Mouse (Mus musculus) mouse trophoblast stem cell (cell line): ENCODE measurements around the gene Brca2.

Experiments used
- in situ Hi-C, 2 experiments: fragments of 300-500 bp; cut with MseI, MboI; formaldehyde crosslinking; loops; 2 replicates in 1 of 2; 3 replicates in 1 of 2; pipeline ENCODE4 v1.15.1; 2025

Brca2 gene

GRCm38 (mm10) chr5:150521937-150522866 lies at the start of gene Brca2:
Gene Brca2 (plus strand): TSS chr5:150522630.
- in situ Hi-C loops: no loop called here

- in situ Hi-C loops: no loop called here
Measured at GRCm38 (mm10) chr5:150477364-150477763, 45.1 kb upstream of the Brca2 start.

GRCm38 (mm10) chr5:150478612-150479011 lies 43.8 kb upstream of the Brca2 start:
- in situ Hi-C loops: no loop called here

DNA sequence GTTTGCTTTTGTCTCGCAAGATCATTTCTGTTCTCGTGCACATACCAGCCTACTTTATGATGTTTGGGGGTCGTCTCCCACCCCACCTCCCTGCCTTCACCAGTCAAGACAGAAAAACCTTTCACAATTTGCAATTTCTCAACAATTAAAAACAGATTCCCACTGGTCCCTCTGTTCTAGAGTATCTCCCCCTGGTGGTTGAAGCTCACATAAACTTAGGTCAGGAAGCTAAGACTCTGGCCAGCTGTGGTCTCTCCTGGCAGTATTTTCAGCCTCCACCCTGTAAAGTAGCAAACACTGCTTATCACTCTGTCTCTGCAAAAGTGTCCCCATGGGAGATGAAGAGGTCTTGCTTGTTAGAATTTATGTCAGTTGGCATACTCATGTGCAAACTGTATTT lies 37.2 kb upstream of the Brca2 start:
- in situ Hi-C loops: no loop called here

- in situ Hi-C loops: loop anchor here (10.0 kb wide), 1 partner anchor 45 kb away; no protein-coding TSS in a partner anchor
Measured at GRCm38 (mm10) chr5:150490285-150490684, 32.1 kb upstream of the Brca2 start.

DNA sequence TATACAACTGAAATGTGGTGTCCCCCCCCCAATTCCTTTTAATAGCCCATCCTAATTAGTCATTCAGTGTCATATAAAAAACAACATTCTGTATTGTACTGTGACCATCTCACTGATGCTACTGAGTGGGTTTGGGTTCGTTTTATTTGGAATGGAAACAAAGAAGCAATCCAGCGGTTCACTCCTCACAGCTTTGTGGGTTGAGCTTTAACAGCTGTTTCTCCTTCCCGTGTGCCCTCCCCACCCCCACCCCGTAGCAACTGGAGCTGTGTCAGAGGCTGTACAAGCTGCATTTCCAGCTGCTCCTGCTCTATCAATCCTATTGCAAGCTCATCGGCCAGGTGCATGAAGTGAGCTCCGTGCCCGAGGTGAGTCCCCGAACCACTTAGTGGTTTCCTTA lies 31.6 kb upstream of the Brca2 start:
- in situ Hi-C loops: loop anchor here (10.0 kb wide), 1 partner anchor 46 kb away; no protein-coding TSS in a partner anchor

- in situ Hi-C loops: loop anchor here (10.0 kb wide), 1 partner anchor 47 kb away; no protein-coding TSS in a partner anchor
Measured at GRCm38 (mm10) chr5:150491573-150492173, 30.8 kb upstream of the Brca2 start.

- in situ Hi-C loops: loop anchor here (10.0 kb wide), 1 partner anchor 51 kb away; no protein-coding TSS in a partner anchor
Measured at GRCm38 (mm10) chr5:150495792-150496191, 26.6 kb upstream of the Brca2 start.

DNA sequence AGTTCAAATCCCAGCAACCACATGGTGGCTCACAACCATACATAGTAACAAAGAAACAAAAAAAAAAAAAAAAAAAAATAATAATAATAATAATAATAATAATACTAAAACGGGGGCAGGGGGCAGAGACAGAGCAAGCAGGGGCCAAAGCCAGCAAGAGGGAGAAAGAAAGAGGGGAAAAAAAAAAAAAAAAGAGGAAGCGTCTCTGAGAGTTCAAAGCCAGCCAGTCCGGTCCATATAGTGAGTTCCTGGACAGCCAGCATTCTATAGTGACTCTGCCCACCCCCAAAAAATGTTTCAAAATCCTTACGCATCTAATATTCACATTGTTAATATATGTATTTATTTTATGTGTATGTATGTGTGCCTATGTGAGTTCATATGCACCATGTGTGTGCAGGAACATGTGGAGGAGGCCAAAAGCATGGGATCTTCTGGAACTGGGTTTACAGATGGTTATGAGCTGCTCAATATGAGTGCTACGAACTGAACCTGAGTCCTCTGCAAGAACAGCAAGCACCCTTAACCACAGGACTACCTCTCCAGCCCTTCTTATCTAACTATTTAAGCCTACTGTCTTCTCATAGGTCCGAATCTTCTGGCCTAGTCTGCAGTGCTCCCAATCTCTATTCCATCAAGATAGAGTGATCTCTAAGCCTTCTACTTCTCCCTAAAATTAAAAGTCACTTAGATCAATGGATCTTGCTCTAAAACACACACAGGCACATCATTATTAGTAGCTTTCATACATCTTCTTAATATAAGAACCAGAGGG lies 11.8 kb upstream of the Brca2 start:
- in situ Hi-C loops: no loop called here

DNA sequence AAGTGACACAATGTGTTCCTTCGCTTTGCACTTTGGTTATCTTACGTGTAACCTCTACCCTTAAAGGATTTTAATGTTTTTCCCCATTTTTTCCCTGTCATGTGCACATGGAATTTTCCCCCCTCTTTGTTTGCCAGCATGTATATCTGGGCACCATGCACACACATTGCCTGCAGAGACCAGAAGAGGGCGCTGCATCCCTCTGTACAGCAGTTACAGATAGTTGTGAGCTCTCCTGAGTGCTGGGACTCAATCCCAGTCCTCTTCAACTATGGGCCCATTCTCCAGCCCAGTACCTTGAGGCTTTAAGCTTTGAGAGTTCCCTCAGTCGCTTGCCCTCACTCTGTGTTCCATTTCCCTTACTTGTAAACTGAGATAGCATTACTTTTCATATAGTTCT lies 9.2 kb upstream of the Brca2 start:
- in situ Hi-C loops: no loop called here

GRCm38 (mm10) chr5:150514027-150514426 lies 8.4 kb upstream of the Brca2 start:
- in situ Hi-C loops: no loop called here

- in situ Hi-C loops: no loop called here
Measured at GRCm38 (mm10) chr5:150518064-150518463, 4.4 kb upstream of the Brca2 start, which contains the start of gene Zar1l. Gene Zar1l (minus strand): TSS chr5:150518164.

DNA sequence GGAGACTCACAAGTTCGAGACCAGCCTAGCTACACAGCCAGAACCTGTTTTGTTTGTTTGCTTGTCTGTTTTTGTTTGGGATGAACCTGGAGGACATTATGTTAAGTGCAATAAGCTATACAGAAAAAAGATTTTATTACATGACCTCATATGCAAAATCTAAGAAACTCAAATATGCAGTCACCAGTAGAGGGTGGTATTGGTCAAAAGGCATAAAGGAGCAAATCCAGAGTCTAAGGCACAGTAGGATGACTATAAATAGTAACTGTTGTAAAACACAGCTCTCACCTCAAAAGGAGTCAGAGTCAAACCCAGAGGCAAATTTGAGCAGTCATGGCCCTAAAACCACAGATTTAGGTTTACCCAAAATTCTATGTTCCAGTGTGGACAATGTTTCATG lies 2.9 kb upstream of the Brca2 start:
- in situ Hi-C loops: no loop called here

- in situ Hi-C loops: no loop called here
Measured at GRCm38 (mm10) chr5:150522867-150523234, 421 bp downstream of the Brca2 start.

DNA sequence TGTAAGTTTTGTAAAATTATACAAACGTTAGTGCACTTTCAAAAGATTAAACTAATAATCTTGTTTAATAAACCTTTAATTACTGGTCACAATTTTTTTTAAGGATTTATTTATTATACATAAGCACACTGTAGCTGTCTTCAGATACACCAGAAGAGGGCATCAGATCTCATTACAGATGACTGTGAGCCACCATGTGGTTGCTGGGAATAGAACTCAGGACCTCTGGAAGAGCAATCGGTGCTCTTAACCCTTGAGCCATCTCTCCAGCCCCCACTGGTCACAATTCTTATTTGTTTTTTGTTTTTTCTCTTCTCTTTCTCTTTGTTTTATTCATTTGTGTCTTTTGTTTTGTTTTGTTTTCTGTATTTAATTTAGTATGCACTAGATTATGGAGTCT lies 2.8 kb downstream of the Brca2 start:
- in situ Hi-C loops: no loop called here

GRCm38 (mm10) chr5:150541302-150541701 lies 18.9 kb downstream of the Brca2 start:
- in situ Hi-C loops: no loop called here

GRCm38 (mm10) chr5:150543184-150543583 lies 20.8 kb downstream of the Brca2 start:
- in situ Hi-C loops: no loop called here

- in situ Hi-C loops: no loop called here
Measured at GRCm38 (mm10) chr5:150551637-150552036, 29.2 kb downstream of the Brca2 start.

- in situ Hi-C loops: no loop called here
Measured at GRCm38 (mm10) chr5:150559519-150560103, 37.2 kb downstream of the Brca2 start.

DNA sequence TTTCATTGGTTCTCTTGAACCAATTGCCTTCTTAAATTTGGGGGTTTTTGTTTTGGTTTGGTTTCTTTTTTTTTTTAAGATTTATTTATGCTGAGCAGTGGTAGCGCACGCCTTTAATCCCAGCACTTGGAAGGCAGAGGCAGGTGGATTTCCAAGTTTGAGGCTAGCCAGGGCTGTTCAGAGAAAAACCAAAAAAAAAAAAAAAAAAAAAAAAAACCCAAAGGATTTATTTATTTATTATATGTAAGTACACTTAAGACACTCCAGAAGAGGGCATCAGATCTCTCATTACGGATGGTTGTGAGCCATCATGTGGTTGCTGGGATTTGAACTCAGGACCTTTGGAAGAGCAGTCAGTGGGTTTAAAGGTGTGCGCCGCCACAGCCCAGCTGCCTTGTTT lies 38.4 kb downstream of the Brca2 start:
- in situ Hi-C loops: no loop called here

DNA sequence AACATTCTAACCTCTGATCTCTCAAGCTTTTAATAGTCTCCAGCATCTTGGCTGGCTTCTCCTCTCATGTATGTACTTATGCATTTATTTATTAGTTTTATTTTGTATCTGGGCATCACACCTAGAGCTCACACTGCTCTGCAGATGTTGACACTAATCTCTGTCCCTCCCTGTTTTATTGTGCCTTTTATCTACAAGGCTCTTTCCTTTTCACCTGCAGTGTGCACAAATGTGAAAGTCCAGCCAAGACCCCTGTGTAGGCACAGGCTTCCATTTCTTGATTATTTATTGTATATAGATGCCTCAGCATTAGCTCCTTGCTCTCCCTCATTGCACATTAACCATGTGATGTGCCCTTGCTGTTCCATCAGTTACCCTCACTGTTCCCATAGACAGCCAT lies 38.9 kb downstream of the Brca2 start:
- in situ Hi-C loops: no loop called here

GRCm38 (mm10) chr5:150561783-150562182 lies 39.4 kb downstream of the Brca2 start:
- in situ Hi-C loops: no loop called here
